Mouse (Mus musculus): ENCODE data around the gene Ppp4r2.

Gene Ppp4r2

DNA sequence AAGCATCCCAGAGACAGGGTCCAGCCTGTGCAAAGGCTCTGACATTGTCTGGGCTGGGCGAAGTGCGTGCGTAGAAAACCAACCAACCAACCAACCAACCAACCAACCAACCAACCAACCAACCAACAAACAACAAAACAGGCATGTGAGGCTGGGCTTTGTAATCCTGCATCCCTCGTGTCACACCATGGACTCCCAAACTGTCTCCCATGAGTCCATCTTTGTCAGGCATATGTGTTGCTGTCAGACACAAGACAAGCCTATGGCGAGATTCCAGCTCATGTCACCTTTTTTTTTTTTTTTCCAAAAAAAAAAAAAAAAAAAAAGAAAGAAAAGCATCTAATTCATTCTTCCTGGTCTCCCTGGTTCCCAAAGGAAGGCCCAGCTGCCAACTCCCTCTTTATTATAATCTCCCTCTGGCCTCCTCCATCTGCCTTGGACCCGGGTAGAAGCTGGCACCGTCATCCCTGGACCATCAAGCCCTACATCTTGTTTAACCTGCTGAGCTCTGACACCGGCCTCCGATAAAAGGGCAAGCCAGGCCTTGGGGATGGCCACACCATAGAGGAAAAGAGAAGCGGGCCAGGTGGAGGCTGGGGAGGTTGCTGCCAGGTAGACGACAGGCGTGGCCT, 51.3 kb downstream of the Ppp4r2 start:
- DNase-seq: peak; percentile 63 to 65

DNA sequence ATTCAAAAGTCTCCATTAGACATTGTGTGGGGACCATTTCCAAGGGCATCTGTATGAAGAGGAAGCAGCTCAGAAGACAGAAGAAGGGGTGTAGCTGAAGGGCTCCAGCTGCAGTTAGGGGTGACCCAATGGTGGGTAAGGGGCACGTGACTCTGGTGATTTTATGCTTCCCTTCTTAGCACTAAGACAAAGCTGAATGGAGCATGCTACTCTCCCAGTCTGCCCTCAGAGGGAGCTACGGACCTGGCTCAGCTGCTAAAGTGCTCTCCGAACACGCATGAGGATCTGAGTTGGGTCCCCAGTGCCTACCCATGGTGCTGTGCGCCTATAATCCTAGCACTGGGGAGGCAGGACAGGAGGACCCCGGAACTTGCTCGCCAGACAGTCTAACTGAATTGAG, 52.0 kb downstream of the Ppp4r2 start:
- peak; percentile 42 to 45 for DNase-seq

DNA sequence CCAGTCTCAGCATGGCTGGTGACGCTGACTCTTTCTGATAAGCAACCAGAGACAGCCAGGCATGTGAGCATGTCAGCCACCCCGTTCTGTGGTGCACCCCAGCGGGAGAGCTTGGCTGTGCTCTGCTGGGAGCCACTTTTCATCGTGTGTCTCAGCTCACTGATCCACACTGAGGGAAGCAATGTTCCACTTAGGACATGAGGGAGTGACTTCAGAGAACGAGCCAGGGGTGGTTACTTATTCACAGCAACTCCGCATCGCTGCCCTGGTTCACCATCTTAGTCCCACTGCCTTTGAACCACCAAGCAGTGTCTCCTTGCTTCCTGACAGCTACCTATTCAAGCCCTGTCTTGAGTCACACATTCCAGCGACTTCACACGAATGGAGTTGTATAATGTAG, 53.6 kb downstream of the Ppp4r2 start:
- no peak for DNase-seq

DNA sequence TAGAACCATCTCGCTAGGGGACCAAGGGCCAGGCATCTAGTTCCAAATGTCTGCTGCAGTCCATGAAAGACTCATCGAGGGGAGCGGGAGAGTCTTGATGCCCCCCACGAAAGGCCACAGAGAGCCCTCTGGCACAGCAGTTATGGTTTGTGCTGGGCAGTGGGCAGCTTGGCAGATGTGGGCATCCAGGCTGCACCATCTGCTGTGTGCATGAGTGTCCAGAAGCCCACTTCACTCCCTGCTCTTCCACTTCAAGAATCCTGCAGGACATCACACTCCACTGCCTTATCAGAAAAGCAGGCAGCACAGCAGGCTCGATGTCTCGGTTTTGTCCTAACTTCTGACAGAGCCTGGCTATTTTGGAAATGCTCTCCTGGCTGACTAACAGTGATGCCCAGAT, 55.9 kb downstream of the Ppp4r2 start:
- peak in 1 of 2 experiments; percentile 25 for DNase-seq

DNA sequence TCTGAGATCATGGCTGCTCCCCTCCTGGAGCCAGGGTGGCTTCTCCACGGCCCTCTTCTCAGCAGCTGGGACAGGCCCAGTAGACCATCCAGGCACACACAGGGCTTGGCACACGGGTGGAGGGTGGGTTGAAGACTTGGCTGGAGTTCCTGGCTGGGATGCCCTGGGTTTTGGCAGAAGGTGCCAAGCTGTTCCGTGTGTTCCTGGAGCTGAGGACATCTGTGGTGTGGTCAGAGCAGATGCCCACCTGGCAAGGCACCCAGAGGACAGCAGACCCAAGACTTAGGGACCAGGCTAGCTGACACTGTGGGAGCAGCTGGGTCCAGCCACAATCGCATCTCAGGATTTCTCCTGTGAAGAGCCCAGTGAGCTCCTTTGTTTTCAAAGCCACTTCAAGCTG, 59.1 kb downstream of the Ppp4r2 start:
- DNase-seq: peak; percentile 95 to 96

DNA sequence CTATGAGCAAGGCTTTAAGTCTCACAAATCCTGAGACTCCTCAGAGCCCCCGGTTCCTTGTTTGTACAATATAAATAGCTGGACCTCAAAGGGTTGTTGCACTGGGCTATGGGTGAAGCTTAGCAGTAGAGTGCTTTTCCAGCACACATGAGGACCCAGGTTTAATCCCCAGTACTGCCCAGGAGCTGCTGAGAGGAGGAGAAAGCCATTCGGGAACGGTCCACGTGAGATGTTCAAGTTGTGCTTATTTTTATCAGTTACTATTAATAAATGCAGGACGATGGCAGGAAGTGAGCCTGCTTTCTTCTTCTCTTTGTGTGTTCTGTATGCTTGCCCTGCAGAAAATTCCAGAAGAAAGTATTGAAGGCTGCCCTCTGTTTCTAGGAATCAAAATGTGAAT, 59.7 kb downstream of the Ppp4r2 start:
- DNase-seq: no peak

DNA sequence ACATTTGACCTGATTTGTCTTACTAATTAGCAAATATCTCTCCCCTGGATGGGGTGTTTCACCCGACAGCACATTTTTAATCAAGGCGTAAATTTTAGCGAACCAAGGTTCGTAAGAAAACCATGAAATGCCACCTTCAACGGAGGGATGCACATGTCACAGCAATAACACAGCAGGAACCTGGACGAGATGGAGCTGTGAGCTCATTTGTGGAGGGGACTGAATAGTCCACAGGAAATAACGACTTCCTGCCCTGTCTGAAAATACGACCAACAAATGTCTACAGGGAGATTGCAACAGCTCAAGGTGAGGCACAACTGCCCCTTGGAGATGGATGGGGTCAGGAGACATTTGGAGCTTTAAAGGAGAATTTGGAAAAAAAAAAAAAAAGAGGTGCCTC, 61.8 kb downstream of the Ppp4r2 start:
- DNase-seq: peak; percentile 28 to 50

DNA sequence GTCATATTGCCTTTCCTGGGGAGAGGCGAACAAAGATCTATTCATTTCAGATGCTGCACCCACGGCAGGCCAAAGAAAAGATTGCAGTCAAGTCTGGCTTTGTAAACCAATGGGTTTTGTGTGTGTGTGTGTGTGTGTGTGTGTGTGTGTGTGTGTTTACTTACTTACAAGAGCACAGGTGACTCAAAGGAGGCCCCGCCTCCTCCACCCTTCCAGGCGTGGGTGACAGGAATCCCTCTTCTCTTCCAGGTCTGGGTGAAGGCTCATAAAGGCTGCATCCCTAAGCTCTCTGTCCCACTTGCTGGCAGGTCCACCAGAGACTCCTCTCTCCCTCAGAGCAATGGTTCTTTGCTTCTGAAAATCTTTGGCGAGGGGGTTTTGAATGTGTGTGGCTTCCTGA, 63.5 kb downstream of the Ppp4r2 start:
- DNase-seq: no peak

DNA sequence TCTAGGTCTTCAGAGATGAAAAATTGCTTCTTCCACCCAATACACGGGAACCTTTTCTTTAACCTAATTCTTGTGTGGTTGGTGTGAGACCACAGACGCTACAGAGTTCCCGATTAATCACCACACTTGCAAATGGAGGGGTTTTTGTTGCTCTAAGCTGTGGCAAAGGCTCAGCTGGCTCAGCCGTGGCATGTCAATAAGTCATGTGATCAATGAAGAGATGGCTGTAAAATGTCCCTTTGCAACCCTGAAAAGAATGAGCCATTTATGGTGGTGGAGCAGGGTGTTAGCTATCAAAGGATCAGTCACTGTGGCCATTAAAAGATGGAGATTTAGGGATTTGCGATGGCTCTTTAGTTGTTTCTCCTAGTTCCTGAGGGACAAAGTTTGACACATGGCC, 71.0 kb downstream of the Ppp4r2 start:
- no peak for DNase-seq

DNA sequence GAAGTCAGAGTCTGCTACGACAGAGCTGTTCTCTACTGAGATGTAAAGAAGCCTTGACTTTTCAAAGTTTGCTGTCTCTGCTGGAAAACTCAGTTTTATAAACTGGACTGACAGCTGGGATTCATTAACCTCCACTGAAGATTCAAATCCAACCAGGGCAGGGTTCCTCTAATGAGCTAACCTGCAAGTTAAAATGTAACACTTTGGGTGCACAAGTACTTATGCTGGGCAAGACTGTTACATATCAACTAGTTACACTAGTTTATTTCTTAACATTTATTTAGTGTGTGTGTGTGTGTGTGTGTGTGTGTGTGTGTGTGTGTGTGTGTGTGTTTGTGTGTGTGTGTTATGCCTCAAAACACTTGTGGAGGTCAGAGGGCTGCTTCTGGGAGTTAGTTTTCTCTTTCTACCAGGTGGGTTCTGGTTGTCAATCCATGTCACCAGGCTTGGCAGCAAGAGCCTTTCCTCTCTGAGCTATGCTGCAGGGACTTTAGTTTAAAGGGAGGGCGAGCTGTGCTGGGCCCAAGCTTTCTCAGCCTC, 76.8 kb downstream of the Ppp4r2 start:
- no peak for DNase-seq

All from cerebellum, postnatal 14 days (tissue).